In the genomic region with DNA sequence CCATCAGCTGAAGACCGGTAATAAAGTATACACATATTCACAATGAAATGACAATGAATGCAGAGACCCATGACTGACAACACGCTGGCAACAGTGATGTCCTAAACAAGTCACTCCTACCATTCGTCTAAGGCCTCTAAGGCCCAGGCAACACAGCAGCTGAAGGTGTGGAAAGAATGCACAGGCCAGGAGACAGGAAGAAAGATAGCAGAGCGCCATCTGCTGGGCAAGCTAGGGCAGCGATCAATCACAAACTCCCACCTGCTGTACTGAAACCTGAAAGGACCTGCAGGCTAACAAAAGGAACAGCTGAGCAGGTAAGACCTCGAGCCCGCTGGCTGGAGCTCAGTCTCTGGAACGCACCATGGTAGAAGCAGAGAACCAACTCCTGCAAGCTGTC, we compare ENCODE assay signal across 8 mouse cellular contexts. TPM values are rescaled to one million over a fixed set of nuclear protein-coding genes. Genes with fewer than 3 reads are reported as not detected.
DNase-seq lines count a peak whose midpoint lies in the region; ATAC-seq lines count a peak whose summit lies in the region.
"Had no signal": no experiment of that assay in that cellular context is flagged by ENCODE, and none has a peak within 500 bp of the region (broad histone marks: within the 10 kb centered on the region; RNA-seq: fewer than 3 reads in every experiment).

No protein-coding gene starts in this region.

- ATAC-seq in cerebellum, adult (ENCODE audit: insufficient number of reproducible peaks, low FRiP score, low TSS enrichment) = peak; percentile 62
- ATAC-seq in forebrain, embryonic 14.5 days = peak; percentile 74
- ATAC-seq in hindbrain, embryonic 15.5 days (ENCODE audit: low FRiP score, low read depth) = peak; percentile 79

- H3K36me3 ChIP-seq in forebrain, embryonic 14.5 days (ENCODE audit: control insufficient read depth, insufficient read depth, low read length) = peaks cover 24% of the 10 kb centered on the region
- peaks cover 17% of the 10 kb centered on the region; the same call in 1 of the 2 replicates for H3K36me3 ChIP-seq in hindbrain, embryonic 15.5 days

- no peaks in the 10 kb centered on the region for H3K4me1 ChIP-seq in forebrain, embryonic 14.5 days (ENCODE audit: control insufficient read depth, insufficient read depth, low read length)
- no peaks in the 10 kb centered on the region; the same call in 1 of the 2 replicates for H3K4me1 ChIP-seq in hindbrain, embryonic 15.5 days (replicated peaks)

- no peak overlapping the region for H3K27ac ChIP-seq in forebrain, embryonic 14.5 days (ENCODE audit: low read depth, low read length)
- H3K27ac ChIP-seq in hindbrain, embryonic 15.5 days (replicated peaks) = no peak overlapping the region

- 20% methylated on average over 8 of the region's 8 CpGs for WGBS in forebrain, embryonic 14.5 days
- 19% methylated on average over 8 of the region's 8 CpGs for whole genome bisulfite sequencing in hindbrain, embryonic 15.5 days

- H3K4me3 ChIP-seq in forebrain, embryonic 14.5 days (ENCODE audit: low read depth, low read length) = no peak overlapping the region
- H3K4me3 ChIP-seq in hindbrain, embryonic 15.5 days = no peak overlapping the region
- H3K4me3 ChIP-seq: megakaryocyte, embryonic 14.5 days had no signal

- no peaks in the 10 kb centered on the region for H3K9me3 ChIP-seq in forebrain, embryonic 14.5 days (replicated peaks; ENCODE audit: control insufficient read depth, low read length)
- H3K9me3 ChIP-seq in hindbrain, embryonic 15.5 days = no peaks in the 10 kb centered on the region
- H3K9me3 ChIP-seq: megakaryocyte, embryonic 14.5 days had no signal

- no peaks in the 10 kb centered on the region for H3K27me3 ChIP-seq in forebrain, embryonic 14.5 days (replicated peaks; ENCODE audit: control insufficient read depth, insufficient read depth, low read length)
- no peaks in the 10 kb centered on the region for H3K27me3 ChIP-seq in hindbrain, embryonic 15.5 days
- H3K27me3 ChIP-seq: megakaryocyte, embryonic 14.5 days had no signal

- peak; percentile 83 for DNase-seq in NIH3T3 (ENCODE audit: low read depth)
- peak; percentile 80 for DNase-seq in forebrain, embryonic 14.5 days (ENCODE audit: low spot score)
- DNase-seq in left cerebral cortex, adult 11 months (ENCODE audit: low spot score) = peak; percentile 61
- peak; percentile 80 for DNase-seq in mesoderm, embryonic 11.5 days (ENCODE audit: low read depth, low spot score)
- DNase-seq in right cerebral cortex, postnatal 4 days = peak; percentile 79

- H3K9ac ChIP-seq in forebrain, embryonic 14.5 days (ENCODE audit: low read length) = no peak overlapping the region
- no peak overlapping the region for H3K9ac ChIP-seq in hindbrain, embryonic 15.5 days

- H3K4me2 ChIP-seq in forebrain, embryonic 14.5 days (ENCODE audit: low read length) = no peak overlapping the region
- H3K4me2 ChIP-seq in hindbrain, embryonic 15.5 days = no peak overlapping the region

RNA-seq across cellular contexts. Expression of gene Apaf1, which starts 48.6 kb away (rescaled TPM):
- polyA plus RNA-seq in forebrain, embryonic 14.5 days (2014; fragmentation: Nextera tagmentation; extraction: Ambion mirVana) = 21.2 and 22.9 TPM in 2 replicates
- 16.2 and 19.7 TPM in 2 replicates for polyA plus RNA-seq in hindbrain, embryonic 15.5 days (2015; fragmentation: Nextera tagmentation; extraction: Ambion mirVana)

RNA-seq across cellular contexts. Expression of gene Ikbip, which starts 48.8 kb away (rescaled TPM):
- polyA plus RNA-seq in forebrain, embryonic 14.5 days (2014; fragmentation: Nextera tagmentation; extraction: Ambion mirVana) = 9.6 and 12.7 TPM in 2 replicates
- 20.7 and 21.6 TPM in 2 replicates for polyA plus RNA-seq in hindbrain, embryonic 15.5 days (2015; fragmentation: Nextera tagmentation; extraction: Ambion mirVana)
